8 mouse cellular contexts compared by ENCODE assay signal in genomic region chr19:42794914-42795613, GRCm38 (mm10). TPM values are rescaled to one million over a fixed set of nuclear protein-coding genes. Genes with fewer than 3 reads are reported as not detected.
DNase-seq lines count a peak whose midpoint lies in the region; ATAC-seq and TF ChIP-seq lines count a peak whose summit lies in the region.

No protein-coding gene starts in this region.

- peaks cover 3% of the 10 kb centered on the region; the same call in 1 of the 2 replicates for H3K27me3 ChIP-seq in hindbrain, postnatal 0 days (ENCODE audit: insufficient read depth, low read length)

- peak; percentile 84 for DNase-seq in gastrocnemius, adult 2 months
- DNase-seq in hindbrain, postnatal 0 days (ENCODE audit: low spot score) = peak; percentile 94
- DNase-seq in left cerebral cortex, adult 2 months (ENCODE audit: extremely low spot score in 1 of 2, low spot score in 2 of 2) = peak; percentile 86 to 93
- DNase-seq in right cerebral cortex, adult 18-20 months = peak; percentile 88
- peak; percentile 75 for DNase-seq in urinary bladder, adult 2 months (ENCODE audit: low spot score)

- intact Hi-C loops in gastrocnemius, adult 2 months (cut with DNase I) = loop anchor here (5.0 kb wide), 2 partner anchors 517 to 687 kb away; no protein-coding TSS in a partner anchor
- intact Hi-C loops in left cerebral cortex, adult 2 months (cut with DNase I) = loop anchor here (1.0 to 5.0 kb wide), 4 partner anchors 232 to 682 kb away; no protein-coding TSS in a partner anchor

- WGBS in hindbrain, postnatal 0 days = 2% methylated on average over 31 of the region's 31 CpGs

- TF ChIP-seq CTCF in gastrocnemius, adult 2 months (IDR thresholded peaks at IDR 0.05) = peak; percentile 96
- peak; percentile 96 for TF ChIP-seq CTCF in hindbrain, postnatal 0 days (IDR thresholded peaks at IDR 0.05; ENCODE audit: low read depth)
- peak; percentile 88 for TF ChIP-seq CTCF in left cerebral cortex, adult 2 months (IDR thresholded peaks at IDR 0.05)

- H3K9ac ChIP-seq in hindbrain, postnatal 0 days (replicated peaks; ENCODE audit: low read length) = peak overlapping the region; percentile 46

- no peaks in the 10 kb centered on the region for H3K4me1 ChIP-seq in hindbrain, postnatal 0 days (ENCODE audit: insufficient read depth, low read length)

- 0 out of 2 replicates have a peak overlapping the region, but pooled peaks have one; percentile 3 for H3K27ac ChIP-seq in gastrocnemius, adult 2 months
- H3K27ac ChIP-seq in hindbrain, postnatal 0 days = no peak overlapping the region
- no peak overlapping the region for H3K27ac ChIP-seq in left cerebral cortex, adult 2 months

- H3K4me2 ChIP-seq in hindbrain, postnatal 0 days (ENCODE audit: low read depth, low read length) = peak overlapping the region; percentile 87

- H3K36me3 ChIP-seq in hindbrain, postnatal 0 days (ENCODE audit: insufficient read depth, low read length) = no peaks in the 10 kb centered on the region

- peak overlapping the region; percentile 61 for H3K4me3 ChIP-seq in gastrocnemius, adult 2 months
- peak overlapping the region; percentile 45 for H3K4me3 ChIP-seq in hindbrain, postnatal 0 days (ENCODE audit: low read length)
- H3K4me3 ChIP-seq in left cerebral cortex, adult 2 months = peak overlapping the region; percentile 51

- peak; percentile 59 for ATAC-seq in activated CD4-positive, CD25-positive, alpha-beta regulatory T cell, adult 4 months
- ATAC-seq in common myeloid progenitor, adult 5-6 weeks (replicated peaks; ENCODE audit: low read depth, poor library complexity, severe bottlenecking) = peak; percentile 92
- peak; percentile 93 for ATAC-seq in hindbrain, postnatal 0 days
- peak; percentile 96 for ATAC-seq in megakaryocyte, adult 5-6 weeks (ENCODE audit: poor library complexity, severe bottlenecking)

- H3K9me3 ChIP-seq in hindbrain, postnatal 0 days (ENCODE audit: low read length) = no peaks in the 10 kb centered on the region

RNA-seq across cellular contexts. Expression of gene Hps1, which starts 15.3 kb away (rescaled TPM):
- 10 to 100 TPM; 11.5 to 15.7 TPM for polyA plus RNA-seq in activated CD4-positive, CD25-positive, alpha-beta regulatory T cell, adult 4 months (2017; shearing (Covaris generic))
- 38.6 and 40.6 TPM in 2 replicates for total RNA-seq in common myeloid progenitor, adult 5-6 weeks (2017)
- under 1 TPM; 0.50 to 0.59 TPM for total RNA-seq in gastrocnemius, adult 2 months (2021)
- total RNA-seq in hindbrain, postnatal 0 days (2014; rRNA removed) = 13.6 and 22.2 TPM in 2 replicates
- polyA plus RNA-seq in hindbrain, postnatal 0 days (2015; fragmentation: Nextera tagmentation; extraction: Ambion mirVana) = 10.0 and 11.9 TPM in 2 replicates
- total RNA-seq in left cerebral cortex, adult 2 months (2021) = 10 to 100 TPM; 12.3 to 14.2 TPM
- 10.5 and 14.2 TPM in 2 replicates for total RNA-seq in megakaryocyte, adult 5-6 weeks (2015)
- 14.3 and 23.3 TPM in 2 replicates for total RNA-seq in megakaryocyte, adult 5-6 weeks (2017)
- polyA plus RNA-seq in urinary bladder, adult 2 months (2012; rRNA removed) = 21.4 and 24.3 TPM in 2 replicates

RNA-seq across cellular contexts. Expression of gene Pyroxd2, which starts 42.5 kb away (rescaled TPM):
- polyA plus RNA-seq in activated CD4-positive, CD25-positive, alpha-beta regulatory T cell, adult 4 months (2017; shearing (Covaris generic)) = under 1 TPM in 1 of 2 experiments, not detected in 1; 0.19 TPM
- total RNA-seq in common myeloid progenitor, adult 5-6 weeks (2017) = 0.39 and 0.73 TPM in 2 replicates
- total RNA-seq in gastrocnemius, adult 2 months (2021) = 1 to 10 TPM in 1 of 2 experiments, under 1 TPM in 1; 0.48 to 1.4 TPM
- total RNA-seq in hindbrain, postnatal 0 days (2014; rRNA removed) = 1.9 and 3.5 TPM in 2 replicates
- polyA plus RNA-seq in hindbrain, postnatal 0 days (2015; fragmentation: Nextera tagmentation; extraction: Ambion mirVana) = 2.6 and 3.7 TPM in 2 replicates
- 1 to 10 TPM; 2.9 to 3.1 TPM for total RNA-seq in left cerebral cortex, adult 2 months (2021)
- 0.98 and 1.5 TPM in 2 replicates for total RNA-seq in megakaryocyte, adult 5-6 weeks (2015)
- total RNA-seq in megakaryocyte, adult 5-6 weeks (2017) = 0.40 and 2.0 TPM in 2 replicates
- 7.2 and 9.0 TPM in 2 replicates for polyA plus RNA-seq in urinary bladder, adult 2 months (2012; rRNA removed)
